Mouse (Mus musculus) urinary bladder, postnatal 14 days (tissue): Measurements from ENCODE around the gene Usp29.
A peak's percentile ranks its signal among the peaks of the same experiment; 100 is the strongest.
"Not testable (repeated sequence)": the region's sequence is repeated elsewhere in the genome, so short reads cannot be mapped to it uniquely, and the experiment has no call there.

ENCODE experiments used
- DNase-seq: peaks from one replicate; pipeline ENCODE4 v3.0.0; 2021; ENCODE audit warnings: low spot score

The Usp29 gene

GRCm38 (mm10) chr7:6765240-6765639 lies 34.9 kb downstream of the Usp29 start:
- DNase-seq, result no peak

- DNase-seq, result peak; percentile 12
These were observed 39.9 kb downstream of the Usp29 start for GRCm38 (mm10) chr7:6770286-6770685.

- not testable (repeated sequence) for DNase-seq
These were observed 43.6 kb downstream of the Usp29 start for GRCm38 (mm10) chr7:6773865-6774413.

GRCm38 (mm10) chr7:6776314-6777059 lies 46.1 kb downstream of the Usp29 start:
- no peak for DNase-seq

- DNase-seq, result peak; percentile 20
These were observed 46.7 kb downstream of the Usp29 start for GRCm38 (mm10) chr7:6777107-6777506.

GRCm38 (mm10) chr7:6777689-6778088 lies 47.3 kb downstream of the Usp29 start:
- no peak for DNase-seq

GRCm38 (mm10) chr7:6779172-6779571 lies 48.8 kb downstream of the Usp29 start:
- DNase-seq, result no peak

GRCm38 (mm10) chr7:6781541-6781940 lies 51.2 kb downstream of the Usp29 start:
- DNase-seq, result no peak

- peak; percentile 35 for DNase-seq
These were observed 54.1 kb downstream of the Usp29 start for GRCm38 (mm10) chr7:6784340-6785073.

- no peak for DNase-seq
These were observed 56.6 kb downstream of the Usp29 start for GRCm38 (mm10) chr7:6787000-6787399.

GRCm38 (mm10) chr7:6788101-6788500 lies 57.7 kb downstream of the Usp29 start:
- DNase-seq, result no peak

- no peak for DNase-seq
These were observed 61.1 kb downstream of the Usp29 start for GRCm38 (mm10) chr7:6791286-6792065.

- no peak for DNase-seq
These were observed 62.9 kb downstream of the Usp29 start for GRCm38 (mm10) chr7:6793240-6793639.

- DNase-seq, result no peak
These were observed 63.4 kb downstream of the Usp29 start for GRCm38 (mm10) chr7:6793811-6794210.

- DNase-seq, result no peak
These were observed 67.0 kb downstream of the Usp29 start for GRCm38 (mm10) chr7:6797408-6797807.

- no peak for DNase-seq
These were observed 68.9 kb downstream of the Usp29 start for GRCm38 (mm10) chr7:6799105-6799805.

- DNase-seq, result no peak
These were observed 70.4 kb downstream of the Usp29 start for GRCm38 (mm10) chr7:6800586-6801441.

GRCm38 (mm10) chr7:6801642-6802041 lies 71.3 kb downstream of the Usp29 start:
- no peak for DNase-seq

GRCm38 (mm10) chr7:6810556-6810955 lies 80.2 kb downstream of the Usp29 start:
- no peak for DNase-seq

- DNase-seq, result no peak
These were observed 84.6 kb downstream of the Usp29 start for GRCm38 (mm10) chr7:6814971-6815370.
